10 mouse cellular contexts compared by ENCODE assay signal in the genomic region with DNA sequence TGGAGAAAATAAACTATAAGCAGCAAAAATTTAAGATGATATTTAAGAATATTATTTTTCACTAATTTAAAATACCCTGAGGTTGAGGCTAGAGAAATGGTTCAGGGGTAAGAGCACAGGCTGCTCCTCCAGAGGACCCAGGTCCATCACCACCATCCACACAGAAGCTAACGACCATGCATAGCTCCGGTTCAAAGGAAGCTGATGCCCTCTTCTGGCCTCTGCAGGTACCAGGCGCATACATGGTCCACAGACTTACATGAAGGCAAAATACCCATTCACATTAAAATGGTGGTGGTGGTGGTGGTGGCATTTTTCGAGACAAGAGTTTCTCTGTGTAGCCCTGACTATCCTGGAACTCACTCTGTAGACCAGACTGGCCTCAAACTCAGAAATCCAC.
DNase-seq lines count a peak whose midpoint lies in the region; ATAC-seq and TF ChIP-seq lines count a peak whose summit lies in the region.
"Had no signal": no experiment of that assay in that cellular context is flagged by ENCODE, and none has a peak within 500 bp of the region (broad histone marks: within the 10 kb centered on the region; RNA-seq: fewer than 3 reads in every experiment).

No protein-coding gene starts in this region.

- no peaks in the 10 kb centered on the region for H3K36me3 ChIP-seq in embryonic facial prominence, embryonic 11.5 days (replicated peaks; ENCODE audit: control insufficient read depth, insufficient read depth, low read depth, low read length)
- H3K36me3 ChIP-seq in embryonic facial prominence, embryonic 10.5 days (replicated peaks) = no peaks in the 10 kb centered on the region
- H3K36me3 ChIP-seq in midbrain, embryonic 14.5 days (ENCODE audit: control insufficient read depth, insufficient read depth, low read length) = no peaks in the 10 kb centered on the region
- H3K36me3 ChIP-seq in midbrain, embryonic 10.5 days = no peaks in the 10 kb centered on the region
- H3K36me3 ChIP-seq: stomach, embryonic 15.5 days had no signal

- H3K4me1 ChIP-seq in embryonic facial prominence, embryonic 11.5 days (ENCODE audit: control insufficient read depth, insufficient read depth, low read length) = no peaks in the 10 kb centered on the region
- H3K4me1 ChIP-seq in embryonic facial prominence, embryonic 10.5 days = no peaks in the 10 kb centered on the region
- no peaks in the 10 kb centered on the region for H3K4me1 ChIP-seq in midbrain, embryonic 14.5 days (ENCODE audit: control insufficient read depth, insufficient read depth, low read length)
- no peaks in the 10 kb centered on the region for H3K4me1 ChIP-seq in midbrain, embryonic 10.5 days
- H3K4me1 ChIP-seq in cortical plate, adult 2 months (ENCODE audit: control insufficient read depth, insufficient read depth, low read length) = no peaks in the 10 kb centered on the region
- H3K4me1 ChIP-seq: stomach, embryonic 15.5 days had no signal

- peak; percentile 30 for DNase-seq in embryonic facial prominence, embryonic 11.5 days (ENCODE audit: low spot score)
- no peak for DNase-seq in embryonic facial prominence, embryonic 10.5 days (ENCODE audit: low spot score)
- peak; percentile 41 for DNase-seq in midbrain, embryonic 14.5 days
- DNase-seq in midbrain, embryonic 10.5 days (ENCODE audit: low spot score) = no peak
- no peak for DNase-seq in heart, adult 11 months
- no peak for DNase-seq in adipocyte (ENCODE audit: low spot score)
- DNase-seq: kidney, postnatal 14 days had no signal

- no peak overlapping the region for H3K4me3 ChIP-seq in embryonic facial prominence, embryonic 11.5 days (ENCODE audit: low read depth, low read length)
- H3K4me3 ChIP-seq in embryonic facial prominence, embryonic 10.5 days = no peak overlapping the region
- H3K4me3 ChIP-seq in midbrain, embryonic 14.5 days (replicated peaks; ENCODE audit: low read depth, low read length) = no peak overlapping the region
- H3K4me3 ChIP-seq in midbrain, embryonic 10.5 days = no peak overlapping the region
- no peak overlapping the region for H3K4me3 ChIP-seq in cortical plate, adult 2 months (ENCODE audit: insufficient read depth, low read length)
- H3K4me3 ChIP-seq: stomach, embryonic 15.5 days had no signal

- TF ChIP-seq CTCF in cortical plate, adult 2 months (IDR thresholded peaks at IDR 0.05; ENCODE audit: extremely low read depth, insufficient read depth, low read length) = peak; percentile 59

- no peak for ATAC-seq in embryonic facial prominence, embryonic 11.5 days (replicated peaks; ENCODE audit: insufficient number of reproducible peaks, low FRiP score, low TSS enrichment, low read depth)
- ATAC-seq in midbrain, embryonic 14.5 days (ENCODE audit: low FRiP score, low TSS enrichment) = no peak
- ATAC-seq in megakaryocyte progenitor cell, adult 5-6 weeks (replicated peaks; ENCODE audit: poor library complexity) = peak; percentile 79

- H3K27ac ChIP-seq in embryonic facial prominence, embryonic 11.5 days (replicated peaks; ENCODE audit: low read depth, low read length) = no peak overlapping the region
- H3K27ac ChIP-seq in embryonic facial prominence, embryonic 10.5 days (replicated peaks) = no peak overlapping the region
- no peak overlapping the region for H3K27ac ChIP-seq in midbrain, embryonic 14.5 days (replicated peaks; ENCODE audit: low read depth, low read length)
- H3K27ac ChIP-seq in midbrain, embryonic 10.5 days (replicated peaks) = no peak overlapping the region
- H3K27ac ChIP-seq in cortical plate, adult 2 months (ENCODE audit: insufficient read depth, low read length) = no peak overlapping the region
- H3K27ac ChIP-seq: stomach, embryonic 15.5 days had no signal

- H3K9me3 ChIP-seq in embryonic facial prominence, embryonic 11.5 days (replicated peaks; ENCODE audit: control insufficient read depth, low read length) = no peaks in the 10 kb centered on the region
- no peaks in the 10 kb centered on the region for H3K9me3 ChIP-seq in embryonic facial prominence, embryonic 10.5 days
- no peaks in the 10 kb centered on the region for H3K9me3 ChIP-seq in midbrain, embryonic 14.5 days (ENCODE audit: control insufficient read depth, low read length)
- no peaks in the 10 kb centered on the region for H3K9me3 ChIP-seq in midbrain, embryonic 10.5 days (replicated peaks)
- H3K9me3 ChIP-seq: stomach, embryonic 15.5 days had no signal

- no peak overlapping the region for H3K9ac ChIP-seq in embryonic facial prominence, embryonic 11.5 days (replicated peaks; ENCODE audit: low read length)
- no peak overlapping the region for H3K9ac ChIP-seq in midbrain, embryonic 14.5 days (replicated peaks; ENCODE audit: low read length)
- H3K9ac ChIP-seq: stomach, embryonic 15.5 days had no signal

- H3K4me2 ChIP-seq in embryonic facial prominence, embryonic 11.5 days (ENCODE audit: low read depth, low read length) = no peak overlapping the region
- no peak overlapping the region for H3K4me2 ChIP-seq in midbrain, embryonic 14.5 days (ENCODE audit: low read length)
- H3K4me2 ChIP-seq: stomach, embryonic 15.5 days had no signal

- H3K27me3 ChIP-seq in embryonic facial prominence, embryonic 11.5 days (ENCODE audit: control insufficient read depth, insufficient read depth, low read length) = no peaks in the 10 kb centered on the region
- no peaks in the 10 kb centered on the region for H3K27me3 ChIP-seq in embryonic facial prominence, embryonic 10.5 days (replicated peaks; ENCODE audit: low read depth, poor library complexity, severe bottlenecking)
- no peaks in the 10 kb centered on the region for H3K27me3 ChIP-seq in midbrain, embryonic 14.5 days (ENCODE audit: control insufficient read depth, insufficient read depth, low read length)
- H3K27me3 ChIP-seq in midbrain, embryonic 10.5 days (ENCODE audit: low read depth, poor library complexity, severe bottlenecking) = no peaks in the 10 kb centered on the region
- H3K27me3 ChIP-seq: stomach, embryonic 15.5 days had no signal

- TF ChIP-seq POLR2A in cortical plate, adult 2 months (IDR thresholded peaks at IDR 0.05; ENCODE audit: extremely low read depth, insufficient read depth, low read length) = no peak

- 51% methylated on average over 4 of the region's 4 CpGs for WGBS in embryonic facial prominence, embryonic 11.5 days
- 61% methylated on average over 4 of the region's 4 CpGs for WGBS in embryonic facial prominence, embryonic 10.5 days
- WGBS in midbrain, embryonic 14.5 days = 62% methylated on average over 4 of the region's 4 CpGs
- WGBS in midbrain, embryonic 10.5 days = 62% methylated on average over 4 of the region's 4 CpGs

Comparison
In these comparisons a context has a peak if more than half of its experiments do, and no peak if none do; other contexts are left out.
1. DNase-seq: peak in embryonic facial prominence, embryonic 11.5 days (single experiment) and midbrain, embryonic 14.5 days (single experiment); none in embryonic facial prominence, embryonic 10.5 days (single experiment), midbrain, embryonic 10.5 days (single experiment), heart, adult 11 months (single experiment) and adipocyte (single experiment).